ENCODE assay signal across 9 mouse cellular contexts in genomic region chr14:88469361-88469760, GRCm38 (mm10). TPM values are rescaled to one million over a fixed set of nuclear protein-coding genes. Genes with fewer than 3 reads are reported as not detected.
DNase-seq lines count a peak whose midpoint lies in the region; ATAC-seq and TF ChIP-seq lines count a peak whose summit lies in the region.
"Had no signal": no experiment of that assay in that cellular context is flagged by ENCODE, and none has a peak within 500 bp of the region (broad histone marks: within the 10 kb centered on the region; RNA-seq: fewer than 3 reads in every experiment).

No protein-coding gene starts in this region.

- DNase-seq in cerebellum, postnatal 14 days: peak; percentile 14 to 15
- no peak for DNase-seq in cerebellum, adult 8-10 months
- peak; percentile 5 for DNase-seq in ovary, postnatal 14 days (ENCODE audit: low spot score)
- no peak for DNase-seq in ovary, adult 18-20 months (ENCODE audit: low spot score)
- DNase-seq in Muller cell, postnatal 12 days (ENCODE audit: inconsistent ontology term): no peak

- H3K9me3 ChIP-seq in intestine, postnatal 0 days (ENCODE audit: control insufficient read depth): no peaks in the 10 kb centered on the region
- no peaks in the 10 kb centered on the region for H3K9me3 ChIP-seq in neural tube, embryonic 12.5 days

- no peaks in the 10 kb centered on the region for H3K27me3 ChIP-seq in intestine, postnatal 0 days (replicated peaks; ENCODE audit: control insufficient read depth, insufficient read depth, low read length)
- no peaks in the 10 kb centered on the region for H3K27me3 ChIP-seq in neural tube, embryonic 12.5 days (replicated peaks)

- H3K4me1 ChIP-seq in intestine, postnatal 0 days (replicated peaks; ENCODE audit: control insufficient read depth, insufficient read depth, low read length): no peaks in the 10 kb centered on the region
- peaks cover 13% of the 10 kb centered on the region; the same call in 1 of the 2 replicates for H3K4me1 ChIP-seq in neural tube, embryonic 12.5 days

- no peaks in the 10 kb centered on the region for H3K36me3 ChIP-seq in intestine, postnatal 0 days (ENCODE audit: control insufficient read depth, insufficient read depth)
- H3K36me3 ChIP-seq in neural tube, embryonic 12.5 days: no peaks in the 10 kb centered on the region

- ATAC-seq in intestine, postnatal 0 days: no peak
- peak; percentile 63 for ATAC-seq in neural tube, embryonic 12.5 days (ENCODE audit: low FRiP score, low read depth)
- ATAC-seq in megakaryocyte-erythroid progenitor cell, adult 5-6 weeks (replicated peaks; ENCODE audit: low FRiP score, low TSS enrichment, poor library complexity, severe bottlenecking): no peak

- H3K9ac ChIP-seq in intestine, postnatal 0 days (ENCODE audit: low read depth, low read length): no peak overlapping the region
- peak overlapping the region; percentile 42; the same call in 1 of the 2 replicates for H3K9ac ChIP-seq in neural tube, embryonic 12.5 days

- H3K27ac ChIP-seq in intestine, postnatal 0 days (ENCODE audit: low read depth, low read length): no peak overlapping the region
- no peak overlapping the region for H3K27ac ChIP-seq in neural tube, embryonic 12.5 days
- H3K27ac ChIP-seq: macrophage had no signal

- peak overlapping the region; percentile 63 for H3K4me2 ChIP-seq in intestine, postnatal 0 days (replicated peaks; ENCODE audit: low read depth)
- H3K4me2 ChIP-seq in neural tube, embryonic 12.5 days (replicated peaks): peak overlapping the region; percentile 93

- TF ChIP-seq CTCF in intestine, postnatal 0 days (IDR thresholded peaks at IDR 0.05; ENCODE audit: low read depth): no peak

- 6% methylated on average over 18 of the region's 18 CpGs for WGBS in intestine, postnatal 0 days
- WGBS in neural tube, embryonic 12.5 days: 2% methylated on average over 18 of the region's 18 CpGs

- peak overlapping the region; percentile 22; the same call in 1 of the 2 replicates for H3K4me3 ChIP-seq in intestine, postnatal 0 days (ENCODE audit: low read depth, low read length)
- peak overlapping the region; percentile 30 for H3K4me3 ChIP-seq in neural tube, embryonic 12.5 days

RNA-seq across cellular contexts. Expression of gene Pcdh20, which starts 1.8 kb away (rescaled TPM):
- polyA plus RNA-seq in intestine, postnatal 0 days (2015; fragmentation: Nextera tagmentation; extraction: Ambion mirVana): 0.68 and 0.82 TPM in 2 replicates
- 1.6 and 1.9 TPM in 2 replicates for polyA plus RNA-seq in neural tube, embryonic 12.5 days (2016; fragmentation: Nextera tagmentation; extraction: Ambion mirVana)
- total RNA-seq in megakaryocyte-erythroid progenitor cell, adult 5-6 weeks (2014; fragmentation: Nextera tagmentation): not detected in 2 replicates
- total RNA-seq in megakaryocyte-erythroid progenitor cell, adult 5-6 weeks (2017): not detected in 2 replicates
- polyA plus RNA-seq: macrophage had no signal

Comparison
In these comparisons a context has a peak if more than half of its experiments do, and no peak if none do; other contexts are left out.
1. DNase-seq: peak in cerebellum, postnatal 14 days (2 of 2) and ovary, postnatal 14 days (single experiment); none in cerebellum, adult 8-10 months (single experiment), ovary, adult 18-20 months (single experiment) and Muller cell, postnatal 12 days (single experiment).